In genomic region chr5:122502077-122502941, GRCm38 (mm10) we compare ENCODE assay signal across 8 mouse cellular contexts. TPM values are rescaled to one million over a fixed set of nuclear protein-coding genes. Genes with fewer than 3 reads are reported as not detected.
DNase-seq lines count a peak whose midpoint lies in the region; ATAC-seq and TF ChIP-seq lines count a peak whose summit lies in the region.

Gene Atp2a2 (minus strand): TSS chr5:122502225.

- TF ChIP-seq POLR2A in limb, embryonic 14.5 days (IDR thresholded peaks at IDR 0.05; ENCODE audit: borderline replicate concordance, extremely low read depth, insufficient read depth, insufficient read length), result peak; percentile 89; the same call in 1 of the 2 replicates

- no peaks in the 10 kb centered on the region for H3K27me3 ChIP-seq in embryonic facial prominence, embryonic 13.5 days
- no peaks in the 10 kb centered on the region for H3K27me3 ChIP-seq in limb, embryonic 14.5 days (ENCODE audit: control insufficient read depth, insufficient read depth, low read length)
- no peaks in the 10 kb centered on the region for H3K27me3 ChIP-seq in midbrain, postnatal 0 days (ENCODE audit: insufficient read depth, low read length)

- H3K36me3 ChIP-seq in embryonic facial prominence, embryonic 13.5 days, result peaks cover 6% of the 10 kb centered on the region; the same call in 1 of the 2 replicates
- H3K36me3 ChIP-seq in limb, embryonic 14.5 days (ENCODE audit: control insufficient read depth, insufficient read depth, low read length), result peaks cover 17% of the 10 kb centered on the region; the same call in 1 of the 2 replicates
- no peaks in the 10 kb centered on the region for H3K36me3 ChIP-seq in midbrain, postnatal 0 days (ENCODE audit: insufficient read depth, low read length)

- peak within 1 kb of the TSS; percentile 72 for H3K4me2 ChIP-seq in embryonic facial prominence, embryonic 13.5 days
- H3K4me2 ChIP-seq in limb, embryonic 14.5 days (replicated peaks; ENCODE audit: low read depth, low read length, severe bottlenecking), result peak within 1 kb of the TSS; percentile 79
- peak within 1 kb of the TSS; percentile 75 for H3K4me2 ChIP-seq in midbrain, postnatal 0 days (ENCODE audit: low read depth, low read length, poor library complexity, severe bottlenecking)

- H3K9me3 ChIP-seq in embryonic facial prominence, embryonic 13.5 days, result no peaks in the 10 kb centered on the region
- H3K9me3 ChIP-seq in limb, embryonic 14.5 days (ENCODE audit: control insufficient read depth, low read length), result no peaks in the 10 kb centered on the region
- no peaks in the 10 kb centered on the region for H3K9me3 ChIP-seq in midbrain, postnatal 0 days (ENCODE audit: low read length)

- H3K4me3 ChIP-seq in embryonic facial prominence, embryonic 13.5 days, result peak within 1 kb of the TSS; percentile 97
- H3K4me3 ChIP-seq in limb, embryonic 14.5 days (replicated peaks; ENCODE audit: low read length), result peak within 1 kb of the TSS; percentile 98
- peak within 1 kb of the TSS; percentile 95 for H3K4me3 ChIP-seq in midbrain, postnatal 0 days (ENCODE audit: low read depth, low read length)

- TF ChIP-seq CTCF in midbrain, postnatal 0 days (IDR thresholded peaks at IDR 0.05), result peak; percentile 53

- ATAC-seq in embryonic facial prominence, embryonic 13.5 days (ENCODE audit: insufficient number of reproducible peaks, insufficient read depth, low FRiP score, low TSS enrichment, low read depth), result peak; percentile 94
- ATAC-seq in limb, embryonic 14.5 days (ENCODE audit: low FRiP score, low read depth), result peak; percentile 93
- ATAC-seq in midbrain, postnatal 0 days (ENCODE audit: low FRiP score), result peak; percentile 95

- H3K4me1 ChIP-seq in embryonic facial prominence, embryonic 13.5 days, result peaks cover 29% of the 10 kb centered on the region
- peaks cover 25% of the 10 kb centered on the region for H3K4me1 ChIP-seq in limb, embryonic 14.5 days (ENCODE audit: control insufficient read depth, insufficient read depth, low read length)
- peaks cover 21% of the 10 kb centered on the region for H3K4me1 ChIP-seq in midbrain, postnatal 0 days (ENCODE audit: insufficient read depth, low read length)

- under 1% methylated on average over 98 of the region's 113 CpGs for WGBS in embryonic facial prominence, embryonic 13.5 days
- under 1% methylated on average over 66 of the region's 113 CpGs for WGBS in limb, embryonic 14.5 days
- WGBS in midbrain, postnatal 0 days, result 1% methylated on average over 76 of the region's 113 CpGs

- H3K9ac ChIP-seq in embryonic facial prominence, embryonic 13.5 days, result peak within 1 kb of the TSS; percentile 97
- peak within 1 kb of the TSS; percentile 99 for H3K9ac ChIP-seq in limb, embryonic 14.5 days (ENCODE audit: low read depth, low read length, severe bottlenecking)
- peak within 1 kb of the TSS; percentile 99 for H3K9ac ChIP-seq in midbrain, postnatal 0 days (replicated peaks; ENCODE audit: low read length, poor library complexity, severe bottlenecking)

- peak within 1 kb of the TSS; percentile 99 for H3K27ac ChIP-seq in embryonic facial prominence, embryonic 13.5 days
- peak within 1 kb of the TSS; percentile 98 for H3K27ac ChIP-seq in limb, embryonic 14.5 days (replicated peaks; ENCODE audit: low read depth, low read length)
- H3K27ac ChIP-seq in midbrain, postnatal 0 days (ENCODE audit: low read depth, low read length), result peak within 1 kb of the TSS; percentile 100

- peak; percentile 80 for DNase-seq in 3134 (ENCODE audit: extremely low read depth, insufficient read length, low spot score)
- DNase-seq in adrenal gland, postnatal 36 days, result peak; percentile 94 to 96
- peak; percentile 84 for DNase-seq in heart, adult 8-10 months (ENCODE audit: low spot score)
- DNase-seq in kidney, adult 9 months, result peak; percentile 92
- peak; percentile 95 for DNase-seq in limb, embryonic 14.5 days (ENCODE audit: low spot score)
- DNase-seq in midbrain, postnatal 0 days (ENCODE audit: low spot score), result peak; percentile 97
- peak; percentile 84 to 88 for DNase-seq in spleen, postnatal 14 days (ENCODE audit: low spot score in 2 of 2)

RNA-seq across cellular contexts. Expression of gene Atp2a2, which starts in this region (rescaled TPM):
- total RNA-seq in adrenal gland, postnatal 36 days (2021), result 100 to 1,000 TPM; 195 to 199 TPM
- polyA plus RNA-seq in embryonic facial prominence, embryonic 13.5 days (2015; fragmentation: Nextera tagmentation; extraction: Ambion mirVana), result 26.8 and 28.3 TPM in 2 replicates
- total RNA-seq in heart, adult 8-10 months (2022), result over 10,000 TPM; 11,934 to 13,904 (median 12,774) TPM
- 96.7 and 99.0 TPM in 2 replicates for polyA plus RNA-seq in limb, embryonic 14.5 days (2012; rRNA removed)
- polyA plus RNA-seq in limb, embryonic 14.5 days (2014; fragmentation: Nextera tagmentation; extraction: Ambion mirVana), result 36.5 and 39.7 TPM in 2 replicates
- 202 and 210 TPM in 2 replicates for total RNA-seq in midbrain, postnatal 0 days (2014; rRNA removed)
- 40.4 and 45.2 TPM in 2 replicates for polyA plus RNA-seq in midbrain, postnatal 0 days (2015; fragmentation: Nextera tagmentation; extraction: Ambion mirVana)

Comparison
In these comparisons a context has a peak if more than half of its experiments do, and no peak if none do; other contexts are left out.
1. Peak in every context shown above with its lines: DNase-seq, ATAC-seq, H3K4me3 ChIP-seq and H3K27ac ChIP-seq.
2. RNA of gene Atp2a2 (total RNA-seq): 11,934 to 13,904 TPM in heart, adult 8-10 months; 202 to 210 TPM in midbrain, postnatal 0 days and 195 to 199 TPM in adrenal gland, postnatal 36 days; every median in the first group is over 10 times any median in the second.